Mouse (Mus musculus): ENCODE measurements around the gene Odf2l. TPM values are rescaled to one million over a fixed set of nuclear protein-coding genes. Genes with fewer than 3 reads are reported as not detected.
A peak's percentile ranks its signal among the peaks of the same experiment; 100 is the strongest.

The Odf2l gene
- total RNA-seq (2021): 10 to 100 TPM; 12.0 to 13.8 TPM
- long read RNA-seq, experiment 1, partial matches to known transcripts: 0 of 8 reads
- long read RNA-seq, experiment 1, other reads (novel, unspliced or antisense): 8 of 8 reads
- long read RNA-seq, experiment 2, partial matches to known transcripts: 2 of 9 reads
- long read RNA-seq, experiment 2, other reads (novel, unspliced or antisense): 6 of 9 reads

DNA sequence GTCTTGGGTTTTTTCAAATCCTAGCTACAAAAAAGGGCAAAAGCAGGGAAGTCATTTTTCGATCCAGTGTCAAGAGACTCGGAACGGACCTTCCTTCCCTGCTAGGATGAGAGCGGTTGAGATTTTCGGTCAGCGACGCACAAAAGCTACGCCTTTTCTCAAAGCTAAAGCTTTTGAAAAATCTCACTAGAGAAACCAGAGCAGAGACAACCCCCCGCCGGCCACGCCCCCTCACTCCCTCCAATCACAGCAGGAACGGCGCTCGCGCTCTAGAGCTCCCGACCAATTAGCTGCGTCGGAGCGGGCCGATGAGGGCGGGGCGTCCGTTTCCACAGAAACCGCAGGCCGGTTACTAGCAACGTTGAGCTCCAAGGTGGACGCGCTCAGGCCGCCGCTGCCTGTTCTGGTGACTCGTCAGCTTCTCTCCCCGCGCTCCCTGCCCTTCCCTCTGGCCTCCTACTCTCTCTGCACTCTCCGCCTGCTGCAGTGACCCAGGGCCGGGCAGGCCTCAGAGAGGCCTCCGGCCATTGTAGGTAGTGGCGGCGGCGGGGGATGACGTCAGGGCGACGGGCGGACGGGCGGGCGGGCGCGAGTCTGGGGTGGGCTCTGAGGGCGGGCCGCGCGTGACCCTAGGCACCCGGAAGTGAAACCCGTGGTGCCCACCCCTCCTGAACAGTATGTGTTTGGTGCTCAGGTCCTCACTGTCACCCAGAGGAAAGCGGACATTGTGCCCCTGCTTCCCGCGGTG is at the start of gene Odf2l:
Odf2l (plus strand) TSS at position 335 of the 748 bp plus-strand sequence.
- DNase-seq: peak; percentile 98
- intact Hi-C loops (cut with DNase I): loop anchor here (5.0 to 10.0 kb wide), 2 partner anchors 91 to 806 kb away; partner anchors contain the start of gene Bcl10

DNA sequence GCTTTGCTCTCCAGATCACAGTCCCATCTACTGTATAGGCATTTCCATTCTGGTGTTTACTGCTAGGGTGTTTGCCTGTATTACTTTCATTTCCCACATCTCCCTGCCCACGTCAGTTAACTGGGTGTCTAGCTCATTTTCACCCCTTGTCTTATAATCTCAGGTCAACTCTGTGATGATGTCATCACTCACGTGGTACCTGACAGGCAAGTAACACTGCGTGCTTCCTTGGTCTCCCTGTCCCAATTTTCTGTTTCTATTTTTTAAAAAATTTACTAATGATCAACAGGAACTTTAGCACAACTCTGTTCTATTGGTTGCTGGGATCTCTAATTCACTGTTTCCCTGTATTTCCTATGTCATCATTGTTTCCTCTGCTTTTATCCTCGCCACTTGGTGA is 49.4 kb upstream of the Odf2l start:
- no peak for DNase-seq
- intact Hi-C loops (cut with DNase I): no loop called here

DNA sequence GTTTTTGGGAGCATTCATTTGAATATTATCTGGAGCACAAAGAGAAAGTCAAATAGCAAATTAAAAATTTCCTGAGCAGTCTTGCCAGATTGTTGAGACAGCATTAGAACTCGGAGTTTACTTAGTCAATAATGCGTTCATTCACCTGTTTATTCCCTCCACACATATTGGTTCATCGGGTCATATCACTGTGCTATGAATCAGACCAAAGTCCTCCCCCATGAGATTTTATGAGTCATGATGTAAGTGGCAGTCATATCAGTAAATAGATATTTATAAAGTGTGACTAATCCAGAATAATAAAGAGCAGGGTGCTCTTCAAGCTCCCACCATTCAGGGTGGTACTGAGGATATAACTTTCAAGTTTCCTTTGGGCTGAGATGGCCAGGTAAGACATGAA is 46.0 kb upstream of the Odf2l start:
- DNase-seq: no peak
- intact Hi-C loops (cut with DNase I): no loop called here

DNA sequence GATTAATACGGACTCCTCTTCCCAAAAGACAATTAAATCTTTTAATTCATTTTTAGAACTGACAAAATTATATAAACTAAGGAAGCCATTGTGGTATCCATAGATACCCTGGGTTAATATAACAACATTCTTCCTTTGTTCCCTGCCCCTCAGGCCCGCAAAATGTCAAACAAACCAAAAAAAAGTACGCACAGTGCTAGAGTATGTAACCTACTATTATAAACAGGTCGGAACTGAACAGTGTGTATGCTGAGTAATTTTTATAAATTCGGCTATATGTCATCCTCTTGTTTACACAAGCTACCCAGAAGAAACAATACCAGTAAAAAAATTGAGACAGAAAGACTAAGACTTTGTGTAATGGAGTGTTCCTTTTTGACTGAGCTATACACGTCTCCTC is 40.0 kb upstream of the Odf2l start:
- DNase-seq: no peak
- intact Hi-C loops (cut with DNase I): no loop called here

DNA sequence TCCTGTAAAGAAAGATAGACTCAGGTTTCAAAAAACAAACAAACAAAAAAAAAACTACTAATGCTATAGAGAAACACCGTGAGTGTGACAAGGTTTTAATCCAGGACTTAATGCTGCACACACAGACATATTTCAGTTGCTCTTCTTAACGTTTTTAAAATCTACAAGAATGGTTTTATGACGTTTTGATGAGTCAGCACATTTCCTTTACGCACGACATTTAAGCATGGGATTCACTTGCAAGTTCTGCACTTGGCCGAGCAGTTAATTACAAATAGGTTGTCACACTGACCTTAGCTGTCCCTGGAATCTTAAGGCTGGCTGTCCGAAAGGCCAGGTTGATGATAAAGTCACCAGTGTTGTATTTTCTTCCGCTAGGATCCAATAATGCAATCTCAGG is 37.5 kb upstream of the Odf2l start:
- intact Hi-C loops (cut with DNase I): no loop called here
- DNase-seq: no peak

DNA sequence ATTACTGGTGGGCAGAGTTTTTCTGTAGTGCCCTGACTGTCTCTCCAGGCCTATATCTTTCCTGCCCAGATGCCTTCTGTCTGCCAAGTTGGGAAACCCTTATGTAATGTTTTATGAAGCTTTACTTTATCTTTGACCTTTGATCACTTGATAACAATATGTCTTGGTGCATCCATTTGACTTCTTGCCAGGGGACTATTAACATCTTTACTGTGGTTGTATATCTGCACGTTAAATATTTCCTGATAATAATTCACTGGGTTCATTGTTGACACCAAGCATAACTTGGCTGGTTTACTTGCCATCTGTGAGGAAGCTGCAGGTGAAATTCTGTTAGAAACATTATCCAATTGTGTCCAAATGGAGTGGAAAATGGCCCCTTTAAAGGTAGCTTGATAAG is 35.3 kb upstream of the Odf2l start:
- DNase-seq: no peak
- intact Hi-C loops (cut with DNase I): no loop called here

DNA sequence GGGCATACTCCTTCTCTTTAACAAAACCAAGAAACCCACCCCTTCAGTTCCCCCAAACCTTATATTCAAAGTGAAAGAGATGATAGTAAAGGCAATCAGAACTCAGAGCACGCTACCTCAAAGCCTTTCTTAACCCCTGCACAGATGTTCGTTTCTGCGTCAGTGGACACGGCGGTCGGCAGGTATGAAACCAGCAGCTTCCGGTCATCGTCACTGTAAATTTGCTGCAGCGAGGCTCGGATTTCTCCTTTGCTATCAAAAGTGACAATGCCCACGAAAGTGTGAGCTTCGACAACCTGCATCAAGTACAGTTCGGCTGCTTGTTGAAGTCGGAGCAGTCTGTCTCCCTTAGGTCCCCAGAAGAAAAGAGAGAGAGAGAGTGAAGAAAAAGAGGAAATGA is 32.2 kb upstream of the Odf2l start:
- intact Hi-C loops (cut with DNase I): no loop called here
- DNase-seq: no peak

DNA sequence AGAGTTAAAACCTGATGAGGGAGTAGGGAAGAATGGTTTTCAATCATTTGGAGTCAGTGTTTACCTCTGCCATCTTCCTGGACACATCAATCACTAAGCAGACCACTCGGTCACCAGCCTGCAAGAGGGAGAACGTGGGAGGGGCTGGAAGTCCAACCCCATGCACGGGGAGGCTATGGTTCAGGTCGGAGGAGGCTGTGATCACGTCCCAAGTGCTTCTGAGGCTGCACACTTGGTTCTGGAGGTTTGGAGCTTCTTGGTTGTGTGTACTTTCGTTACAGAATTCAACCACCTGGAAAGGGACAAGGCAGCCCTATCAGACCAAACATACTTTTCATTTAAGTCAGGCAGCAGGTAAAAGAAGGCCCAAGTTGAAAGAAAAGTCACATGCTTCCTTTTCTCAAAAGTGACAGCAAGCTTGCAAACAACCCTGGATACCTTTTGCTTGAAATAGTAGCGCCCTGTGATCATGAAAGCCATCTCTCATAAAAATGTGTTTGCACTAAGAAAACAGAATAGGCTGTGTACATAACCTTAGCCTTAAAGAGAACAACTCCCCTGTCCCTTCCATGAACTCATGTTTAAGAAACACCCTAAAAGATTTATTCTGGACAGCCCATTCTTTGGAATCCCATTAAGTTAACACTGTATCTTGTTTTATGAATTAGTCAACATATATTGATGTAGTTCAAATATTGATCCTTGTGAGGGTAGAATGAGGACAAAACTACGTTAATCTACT is 30.4 kb upstream of the Odf2l start:
- intact Hi-C loops (cut with DNase I): no loop called here
- DNase-seq: no peak

DNA sequence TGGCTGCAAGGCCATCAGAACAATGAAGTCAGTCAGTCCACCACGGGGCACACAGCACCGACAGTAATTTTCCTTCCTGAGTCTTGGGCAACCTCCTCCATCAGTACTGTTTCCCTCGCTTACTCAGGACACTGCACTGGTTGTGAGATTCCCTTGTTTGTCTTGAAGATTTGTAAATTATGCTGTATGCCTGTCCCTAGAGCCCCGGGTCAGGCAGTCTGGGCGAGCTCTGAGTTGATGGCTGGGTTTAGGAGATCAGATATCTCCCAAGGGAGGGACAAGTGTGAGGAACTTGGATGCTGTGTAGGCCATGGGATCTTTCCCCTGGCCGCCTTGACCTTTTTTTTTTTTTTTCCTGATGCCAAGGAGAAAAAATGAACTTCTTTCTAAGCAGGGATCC is 19.1 kb upstream of the Odf2l start, which contains the start of gene Clca2:
Clca2 (minus strand) TSS at position 153 of the 400 bp plus-strand sequence.
- DNase-seq: no peak
- intact Hi-C loops (cut with DNase I): no loop called here

DNA sequence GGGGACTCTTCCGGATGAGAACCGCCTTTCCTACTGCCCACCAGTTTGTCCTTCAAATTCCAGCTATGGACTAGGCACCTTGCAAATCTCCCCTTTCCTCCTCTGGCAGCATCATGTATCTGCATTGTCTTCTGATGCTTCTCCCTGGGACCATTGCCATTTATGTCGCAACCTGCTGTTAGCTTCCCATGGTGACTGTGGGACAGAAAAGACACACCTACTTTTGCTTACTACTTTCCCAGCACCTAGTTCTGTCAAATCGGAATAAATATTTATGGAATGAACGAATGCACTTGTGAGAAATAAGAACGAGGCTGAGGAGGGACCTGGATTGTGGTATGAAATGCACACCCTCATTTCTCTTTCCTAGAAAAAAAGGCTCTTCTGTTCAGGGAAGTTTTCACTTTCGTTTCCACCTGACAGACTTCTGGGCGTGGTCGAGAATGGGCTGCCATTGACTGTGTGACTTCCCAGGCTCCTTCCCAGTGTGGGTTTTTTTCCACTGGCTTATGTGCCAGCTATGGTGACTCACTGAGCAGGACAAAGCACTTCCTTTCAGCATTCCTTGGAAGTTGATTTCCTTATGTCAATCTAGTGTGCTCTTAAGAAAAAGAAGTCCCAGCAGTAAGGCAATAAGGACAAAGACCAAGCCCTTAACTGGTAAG is 16.4 kb upstream of the Odf2l start:
- intact Hi-C loops (cut with DNase I): no loop called here
- peak; percentile 19 to 43 for DNase-seq

DNA sequence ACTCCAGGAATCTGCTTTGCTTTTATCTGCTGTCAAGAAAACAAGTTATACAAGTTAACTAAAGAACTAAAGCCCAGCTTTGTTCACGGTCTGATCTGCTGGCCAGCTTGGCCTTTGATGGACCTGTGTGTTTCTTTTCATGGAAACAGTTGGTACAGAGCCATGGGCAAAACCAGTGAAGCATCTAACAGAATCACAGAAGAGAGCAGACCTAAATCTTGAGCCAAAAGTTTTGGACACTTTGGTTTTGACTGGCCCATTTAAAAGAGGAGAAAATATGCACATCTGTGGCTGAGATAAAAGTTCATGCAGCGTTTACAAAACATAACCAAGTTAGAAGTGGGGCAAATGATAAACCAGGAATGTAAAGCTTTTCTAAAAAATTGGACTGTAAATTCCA is 15.1 kb upstream of the Odf2l start:
- DNase-seq: no peak
- intact Hi-C loops (cut with DNase I): no loop called here

DNA sequence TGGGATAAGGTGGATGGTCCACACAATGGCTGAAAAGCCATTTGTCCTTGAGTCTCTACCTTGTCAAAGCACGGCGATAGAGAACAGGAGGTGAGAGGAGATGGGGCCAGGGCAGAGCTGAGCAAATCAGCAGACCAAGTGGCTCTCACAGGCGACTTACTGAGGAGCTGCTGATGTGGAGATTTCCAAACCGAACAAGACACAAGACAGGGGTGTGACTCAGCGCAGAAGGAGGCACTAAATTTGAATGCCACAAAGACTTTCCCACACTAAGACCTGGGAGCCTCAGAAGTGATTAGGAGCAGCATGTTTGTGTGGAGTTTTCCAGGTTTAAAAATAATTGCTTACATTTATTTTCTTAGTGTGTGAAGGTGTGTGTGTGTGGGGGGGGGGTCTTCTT is 14.6 kb upstream of the Odf2l start:
- intact Hi-C loops (cut with DNase I): no loop called here
- no peak for DNase-seq

DNA sequence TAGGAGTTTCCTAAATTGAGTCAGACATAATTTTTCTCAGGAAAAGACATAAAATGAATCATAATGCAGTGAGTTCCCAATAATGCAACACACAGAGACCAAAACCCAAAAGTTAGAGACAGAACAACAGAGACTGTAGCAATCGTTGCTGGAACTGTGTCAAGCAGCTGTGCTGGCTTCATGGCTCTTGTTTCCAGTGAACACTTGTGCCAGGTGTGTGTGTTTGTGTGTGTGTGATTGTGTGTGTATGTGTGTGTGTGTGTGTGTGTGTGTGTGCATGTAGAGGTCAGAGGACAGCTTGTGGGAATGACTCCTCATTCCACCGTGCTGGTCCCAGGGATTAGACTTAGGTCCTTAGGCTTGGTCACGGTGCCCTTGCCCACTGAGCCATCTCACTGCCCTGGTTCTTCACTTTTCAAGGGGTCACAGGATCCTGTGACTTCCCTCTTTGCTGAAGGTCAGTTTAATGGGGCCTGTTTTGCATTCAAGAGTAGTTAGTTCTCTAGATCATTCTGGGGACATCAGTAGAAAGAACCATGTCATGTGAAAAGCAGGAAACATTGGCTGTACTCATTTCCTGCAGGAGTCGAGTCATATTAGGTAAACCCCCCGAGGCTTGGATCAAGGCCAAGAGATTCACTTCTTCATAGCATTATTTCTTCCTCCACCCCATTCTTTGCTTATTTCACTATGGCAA is 13.2 kb upstream of the Odf2l start:
- intact Hi-C loops (cut with DNase I): no loop called here
- peak in 1 of 2 experiments; percentile 23 for DNase-seq

DNA sequence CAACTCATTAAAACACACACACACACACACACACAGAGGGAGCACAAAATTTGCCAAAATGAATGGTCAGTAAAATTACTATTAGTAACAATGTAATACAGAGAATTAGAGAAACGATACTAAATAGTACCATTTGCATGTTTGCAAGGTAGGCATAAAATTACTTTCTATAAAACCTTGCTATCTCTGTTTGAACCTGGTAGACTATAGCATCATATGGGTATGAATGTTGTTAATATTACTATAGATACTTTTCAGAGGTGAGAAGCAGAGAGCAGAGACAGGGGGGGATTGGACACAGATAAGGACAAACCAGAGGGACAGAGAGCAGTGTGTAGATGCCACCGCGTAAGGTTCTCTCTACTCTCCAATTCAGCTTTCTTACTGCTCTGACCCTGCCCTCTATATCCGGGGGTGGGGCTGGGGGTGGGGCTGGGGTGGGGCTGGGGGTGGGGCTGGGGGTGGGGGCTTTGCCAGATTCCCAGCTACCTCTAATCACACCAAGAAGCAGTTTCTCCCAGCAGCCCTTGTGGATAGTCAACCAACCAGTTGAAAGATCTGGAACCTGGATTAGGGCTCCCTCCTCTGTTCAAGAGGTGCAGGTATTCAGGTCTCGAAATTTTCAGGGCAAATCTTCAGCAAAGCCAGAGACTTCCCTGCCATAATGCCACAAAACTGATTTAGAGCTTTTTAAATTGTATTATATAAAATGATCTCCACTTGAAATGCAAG is 12.4 kb upstream of the Odf2l start:
- no peak for DNase-seq
- intact Hi-C loops (cut with DNase I): no loop called here

DNA sequence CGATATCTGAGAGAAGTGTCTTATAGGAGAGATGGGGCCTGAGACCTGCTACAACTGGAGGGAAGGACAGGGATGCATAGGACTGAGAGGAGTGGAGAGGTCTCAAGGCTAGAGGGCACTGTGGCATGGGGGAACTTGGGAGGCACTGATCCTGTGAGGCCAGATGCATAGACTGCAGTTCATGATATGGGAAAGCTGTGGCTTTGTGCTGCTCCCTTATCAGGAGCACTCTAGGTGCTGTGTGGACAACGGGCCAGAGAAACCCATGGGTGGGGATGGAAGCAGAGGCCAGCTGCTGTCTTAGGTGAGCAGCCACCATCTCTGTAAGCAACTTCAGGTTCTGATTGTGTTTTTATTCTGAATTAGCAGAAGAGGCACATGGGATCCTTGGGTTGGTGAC is 3.2 kb upstream of the Odf2l start:
- no peak for DNase-seq
- intact Hi-C loops (cut with DNase I): loop anchor here (5.0 to 10.0 kb wide), 2 partner anchors 88 to 810 kb away; partner anchors contain the start of gene Bcl10

DNA sequence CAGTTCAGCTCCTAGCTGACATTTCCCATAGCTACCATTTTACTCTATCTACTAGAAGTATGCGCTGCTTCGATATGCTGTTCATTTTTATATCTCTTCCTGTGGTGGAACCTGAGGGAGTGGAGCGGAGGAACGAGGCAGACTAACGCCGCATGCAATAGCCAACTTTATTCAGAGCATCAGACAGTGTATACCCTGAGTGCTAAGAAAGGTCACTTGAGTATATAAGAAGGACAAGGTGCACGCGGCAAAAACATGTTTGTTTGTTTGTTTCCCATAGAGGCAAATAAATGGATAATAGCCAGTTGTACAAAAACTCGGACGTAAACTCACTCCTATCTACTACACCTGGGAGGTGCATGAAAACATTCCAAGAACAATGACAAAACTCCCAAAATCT is 751 bp upstream of the Odf2l start:
- intact Hi-C loops (cut with DNase I): loop anchor here (5.0 to 10.0 kb wide), 2 partner anchors 90 to 807 kb away; partner anchors contain the start of gene Bcl10
- no peak for DNase-seq

DNA sequence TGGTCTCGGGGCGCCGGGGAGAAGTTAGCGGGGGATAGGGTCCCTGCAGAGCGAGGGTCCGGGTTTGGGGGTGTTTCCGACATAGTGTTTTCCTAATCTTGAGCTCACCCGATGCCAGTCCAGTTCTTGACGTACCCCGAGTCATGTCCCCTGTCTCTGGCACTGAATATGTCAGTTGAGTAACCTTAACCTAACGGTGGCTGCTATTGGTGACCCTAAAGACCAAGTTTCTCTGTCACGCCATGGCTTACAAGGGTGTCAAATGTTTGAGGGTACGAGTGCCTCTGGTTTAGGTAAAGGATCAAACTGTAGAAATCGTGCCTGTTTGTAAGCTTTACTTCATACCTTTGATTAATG is 592 bp downstream of the Odf2l start:
- intact Hi-C loops (cut with DNase I): loop anchor here (5.0 to 10.0 kb wide), 2 partner anchors 92 to 806 kb away; partner anchors contain the start of gene Bcl10

DNA sequence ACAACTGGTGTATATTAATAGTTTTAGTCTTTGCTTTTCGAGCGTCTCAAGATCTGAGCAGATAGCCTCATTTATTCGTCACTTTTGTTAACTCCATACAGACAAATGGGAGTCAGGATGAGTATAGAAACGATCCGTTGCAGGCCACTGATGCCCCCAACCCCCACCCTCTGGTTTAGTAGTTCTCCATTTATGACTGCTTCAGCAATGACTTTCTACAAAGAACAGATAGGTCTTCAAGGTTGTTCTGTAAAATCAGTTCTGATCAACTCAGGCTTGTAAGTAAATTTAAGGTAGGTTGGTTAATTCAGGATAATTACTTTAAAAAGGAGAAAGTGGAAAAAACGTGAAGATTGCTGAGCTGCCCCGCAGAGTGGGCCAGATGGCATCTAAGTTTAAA is 1.0 kb downstream of the Odf2l start:
- intact Hi-C loops (cut with DNase I): loop anchor here (5.0 to 10.0 kb wide), 2 partner anchors 92 to 805 kb away; partner anchors contain the start of gene Bcl10
- no peak for DNase-seq

More for the DNA sequence above, 592 bp downstream of the Odf2l start:
- DNase-seq: no peak

DNA sequence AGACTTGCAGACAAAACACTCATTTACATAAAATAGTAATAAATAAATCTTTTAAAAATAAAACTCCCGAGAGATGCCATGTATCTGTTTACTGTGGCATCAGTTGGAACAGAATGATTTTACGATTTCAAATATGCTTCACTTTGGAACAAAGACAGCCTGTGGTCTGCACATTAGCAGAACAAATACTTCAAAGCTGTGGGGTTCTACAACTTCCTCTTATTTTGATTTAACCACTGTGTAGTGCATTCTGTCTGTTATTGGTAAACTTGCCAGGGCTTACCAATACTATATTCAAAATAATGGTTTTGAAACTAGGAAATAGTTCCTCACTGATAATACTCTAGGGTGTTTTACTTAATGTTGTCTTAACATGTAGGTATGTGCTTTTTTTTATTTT is 8.2 kb downstream of the Odf2l start:
- intact Hi-C loops (cut with DNase I): loop anchor here (10.0 kb wide), 1 partner anchor 392 kb away; no protein-coding TSS in a partner anchor
- DNase-seq: no peak

All from heart, postnatal 14 days (tissue).